Mouse (Mus musculus) T-helper 2 cell (primary cell): Measurements from ENCODE around the gene Arf3.
"Not testable (repeated sequence)": the region's sequence is repeated elsewhere in the genome, so short reads cannot be mapped to it uniquely, and the experiment has no call there.

Source experiments
- in situ Hi-C: fragments of 300-600 bp; cut with MboI, MseI; formaldehyde crosslinking; loops from one replicate; pipeline ENCODE4 v1.15.1; 2025; ENCODE audit warnings: high pct_unique_total_duplicates

Arf3 gene

DNA sequence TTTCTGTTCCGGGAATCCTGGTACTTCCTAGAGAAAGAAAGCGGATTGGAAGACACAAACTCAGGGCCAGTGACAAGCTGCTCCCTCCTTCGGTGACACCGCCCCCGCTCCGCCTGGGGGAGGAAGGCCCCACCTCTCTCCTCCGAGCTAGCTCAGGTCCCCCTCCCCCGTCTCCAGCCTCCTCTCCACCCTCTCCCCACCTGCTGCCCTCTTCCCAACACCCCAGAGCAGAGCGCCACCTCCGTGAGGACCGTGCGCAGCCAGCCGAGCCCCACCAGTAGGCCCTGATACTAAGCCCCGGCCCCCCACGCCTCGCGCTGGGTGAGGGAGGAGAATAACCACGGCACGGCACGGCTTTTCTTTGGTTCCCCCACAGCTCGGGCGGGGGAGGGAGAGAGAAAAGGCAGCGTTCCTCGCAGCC, 803 bp downstream of the Arf3 start:
- in situ Hi-C loops, result no loop called here

DNA sequence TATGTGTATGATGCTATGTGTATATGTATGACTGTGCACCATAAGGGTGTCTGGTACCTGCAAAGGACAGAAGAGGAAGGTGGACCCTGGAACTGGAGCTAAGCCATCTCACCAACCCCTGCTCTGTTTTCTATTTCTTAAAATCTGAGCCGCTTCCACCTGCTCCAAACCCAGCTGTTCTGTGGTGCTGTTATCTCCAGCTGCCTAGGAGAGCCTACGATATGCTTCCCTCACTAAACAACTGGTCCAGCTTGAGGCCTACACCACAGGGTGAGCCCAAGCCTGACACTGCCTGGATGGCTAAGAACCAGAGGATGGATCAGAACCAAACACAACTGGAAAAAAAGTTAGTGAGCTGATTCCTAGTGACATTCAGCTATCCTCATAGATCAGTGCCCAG, 8.9 kb downstream of the Arf3 start:
- in situ Hi-C loops, result no loop called here

DNA sequence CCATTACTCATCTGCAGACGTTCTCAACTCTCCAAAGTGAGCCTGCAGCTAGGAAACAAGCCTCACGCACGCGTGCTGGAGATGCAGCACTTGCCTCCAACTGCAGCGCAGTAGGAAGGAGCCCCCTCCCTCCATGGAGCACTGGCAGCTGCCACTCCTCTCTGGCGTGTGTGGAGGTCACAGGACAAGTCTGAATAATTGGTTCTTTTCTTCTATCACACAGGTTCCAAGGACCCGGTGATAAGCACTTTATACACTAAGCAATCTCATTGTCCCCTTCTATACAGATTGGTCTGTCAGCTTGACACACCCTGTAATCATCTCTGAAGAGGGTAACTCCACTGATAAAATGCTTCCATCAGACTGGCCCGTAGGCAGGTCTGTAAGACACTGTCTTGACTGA, 10.0 kb downstream of the Arf3 start:
- in situ Hi-C loops, result no loop called here

DNA sequence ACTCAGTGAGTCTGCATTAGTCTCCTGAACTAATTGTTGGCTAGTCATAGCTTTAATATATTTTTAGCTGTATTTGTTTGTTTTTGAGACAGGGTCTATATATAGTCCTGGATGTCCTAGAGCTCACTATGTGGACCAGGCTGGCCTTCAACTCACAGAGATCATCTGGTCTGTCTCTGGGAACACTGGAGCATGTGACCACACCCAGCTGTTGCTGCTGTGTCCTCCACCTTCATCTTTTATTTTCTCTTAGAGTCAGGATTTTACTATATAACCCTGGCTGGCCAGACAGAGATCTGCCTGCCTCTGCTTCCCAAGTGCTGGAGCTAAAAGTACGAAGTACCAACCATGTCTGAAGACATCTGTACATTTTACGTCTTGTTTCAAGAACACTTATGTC, 13.9 kb downstream of the Arf3 start:
- in situ Hi-C loops, result no loop called here

DNA sequence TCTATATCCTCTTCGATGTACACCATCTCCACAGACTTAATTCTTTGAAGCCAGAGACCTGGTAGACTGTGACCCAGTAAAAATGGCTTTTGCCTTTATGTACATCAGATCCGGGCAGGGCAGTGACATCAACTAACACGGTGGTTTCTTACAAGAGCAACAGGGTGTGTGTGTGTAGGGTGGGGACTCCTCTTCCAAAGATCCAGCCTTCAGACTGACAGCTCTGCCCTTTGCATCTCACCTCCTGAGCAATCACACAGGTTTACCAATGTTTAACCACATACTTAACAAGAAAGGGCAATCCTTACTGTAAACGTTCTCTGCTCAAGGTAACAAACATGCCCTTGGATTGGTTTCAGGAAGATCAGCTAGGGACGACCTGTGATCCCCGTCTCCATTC, 15.7 kb downstream of the Arf3 start:
- in situ Hi-C loops, result no loop called here

DNA sequence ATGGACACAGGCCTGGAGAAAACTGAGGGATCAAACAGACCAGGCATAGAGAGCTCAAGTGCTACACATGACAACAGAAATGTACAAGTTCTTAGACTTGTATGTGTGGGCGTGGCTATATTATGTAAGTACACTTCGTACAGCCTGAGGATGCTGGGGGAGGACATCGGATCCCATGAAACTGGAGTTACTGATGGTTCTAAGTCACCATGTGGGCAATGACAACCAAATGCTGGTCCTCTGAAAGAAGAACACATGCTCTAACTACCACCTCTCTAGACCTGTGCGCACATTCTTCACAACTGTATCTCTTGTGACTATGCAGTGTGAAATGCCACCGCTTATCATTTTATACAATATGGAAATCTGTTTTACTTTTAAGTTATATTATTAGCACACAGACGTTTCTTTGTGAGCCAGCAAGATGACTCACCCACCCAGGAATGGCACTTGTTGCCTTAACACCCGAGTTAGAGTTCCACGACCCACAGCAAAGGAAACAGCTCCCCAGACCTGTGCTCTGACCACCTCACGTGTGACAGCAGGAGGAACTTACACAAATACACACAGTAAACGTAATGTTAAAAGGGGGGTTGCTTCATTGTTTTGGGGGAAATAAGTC, 16.6 kb downstream of the Arf3 start:
- in situ Hi-C loops, result no loop called here

DNA sequence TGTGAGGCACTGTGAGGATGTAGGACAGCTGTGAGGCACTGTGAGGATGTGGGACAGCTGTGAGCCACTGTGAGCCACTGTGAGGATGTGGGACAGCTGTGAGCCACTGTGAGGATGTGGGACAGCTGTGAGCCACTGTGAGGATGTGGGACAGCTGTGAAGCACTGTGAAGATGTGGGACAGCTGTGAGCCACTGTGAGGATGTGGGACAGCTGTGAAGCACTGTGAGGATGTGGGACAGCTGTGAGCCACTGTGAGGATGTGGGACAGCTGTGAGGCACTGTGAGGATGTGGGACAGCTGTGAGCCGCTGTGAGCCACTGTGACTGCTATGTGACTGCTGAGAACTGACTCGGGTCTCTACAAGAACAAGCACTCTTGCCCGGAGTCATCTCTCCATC, 19.2 kb downstream of the Arf3 start:
- in situ Hi-C loops, result not testable (repeated sequence)

DNA sequence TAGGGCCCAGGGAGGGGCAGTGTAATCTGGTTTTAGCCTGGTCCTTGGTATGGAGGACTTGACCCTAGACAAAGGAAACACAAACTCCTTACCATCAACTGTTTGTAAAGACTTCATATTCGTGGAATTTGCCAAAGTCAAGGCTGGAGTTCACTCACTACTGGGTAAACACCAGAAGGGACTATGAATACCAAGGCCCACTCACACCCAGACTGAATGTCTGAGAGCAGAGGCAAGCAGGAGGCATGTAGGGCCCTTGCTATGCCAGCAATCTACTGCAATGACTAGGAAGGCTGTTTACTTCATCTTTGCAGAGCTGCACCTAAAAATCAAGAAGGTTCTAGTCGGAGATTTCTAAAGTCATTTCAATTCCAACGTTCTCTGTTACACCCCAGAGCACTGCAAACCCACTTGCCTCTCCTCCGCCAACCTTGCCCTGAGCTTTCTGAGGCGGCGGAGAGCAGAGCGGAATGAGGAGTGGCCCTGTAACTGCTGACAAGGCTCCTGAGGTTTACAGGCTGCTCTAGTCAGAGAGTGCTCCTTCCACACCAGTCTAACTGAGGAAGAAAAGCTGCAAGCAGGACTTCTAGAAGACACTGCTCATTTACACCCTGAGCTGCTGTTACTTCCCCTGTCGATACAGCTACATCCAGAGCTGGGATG, 20.1 kb downstream of the Arf3 start:
- in situ Hi-C loops, result no loop called here

DNA sequence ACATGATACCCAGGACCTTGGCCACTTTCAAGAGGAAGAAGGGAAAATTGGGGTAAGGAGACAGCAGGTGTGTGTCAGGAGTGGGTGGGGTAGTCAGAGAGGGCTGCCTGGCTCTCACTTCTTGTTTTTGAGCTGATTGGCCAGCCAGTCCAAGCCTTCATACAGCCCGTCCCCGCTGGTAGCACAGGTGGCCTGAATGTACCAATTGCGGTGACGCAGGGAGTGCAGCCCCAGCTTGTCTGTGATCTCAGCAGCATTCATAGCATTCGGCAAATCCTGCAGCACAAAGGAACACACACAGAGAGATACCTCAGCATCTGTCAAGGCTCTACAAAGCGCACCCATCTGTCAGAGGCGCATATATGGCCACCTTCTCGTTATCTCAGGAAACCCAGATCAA, 22.8 kb downstream of the Arf3 start:
- in situ Hi-C loops, result no loop called here

DNA sequence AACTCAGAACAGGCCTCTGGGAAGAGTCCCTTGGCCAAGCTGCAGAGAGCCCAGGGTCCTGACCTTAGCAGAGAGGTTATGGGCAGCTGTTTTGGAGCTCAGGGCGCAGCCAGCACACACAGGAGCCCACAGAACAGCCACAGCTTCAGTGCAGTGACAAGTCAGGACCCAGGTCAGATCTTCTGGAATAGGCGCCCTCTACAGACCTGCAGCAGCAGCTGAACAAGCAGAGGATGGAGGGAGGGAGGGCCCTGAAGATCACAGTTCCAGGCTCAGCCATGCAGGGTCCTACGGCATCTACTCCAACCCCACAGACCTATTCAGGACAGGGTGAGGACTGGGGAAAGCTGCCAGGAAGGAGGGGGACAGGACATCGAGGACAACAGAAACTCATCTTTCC, 24.2 kb downstream of the Arf3 start:
- in situ Hi-C loops, result loop anchor here (5.0 kb wide), 1 partner anchor 81 kb away; no protein-coding TSS in a partner anchor

DNA sequence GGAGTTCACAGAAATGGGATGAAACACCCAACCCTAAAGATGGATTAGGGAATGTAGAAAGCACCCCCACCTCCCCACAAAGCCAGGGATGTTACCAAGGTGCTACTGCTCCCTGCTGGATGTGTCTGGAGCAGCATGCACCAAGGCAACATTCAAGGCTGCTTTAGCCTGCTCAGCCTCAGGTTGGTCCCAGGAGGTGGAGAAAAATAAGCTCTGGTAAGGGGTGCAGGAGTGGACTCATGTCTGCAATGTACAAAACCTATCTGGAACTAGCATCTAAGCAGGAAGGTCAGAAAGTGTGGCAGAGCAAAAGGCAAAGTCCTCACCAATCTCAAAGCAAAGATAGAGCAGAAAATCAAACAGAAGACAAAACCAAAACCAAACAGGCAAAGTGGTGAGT, 25.1 kb downstream of the Arf3 start:
- in situ Hi-C loops, result loop anchor here (5.0 kb wide), 1 partner anchor 81 kb away; no protein-coding TSS in a partner anchor

DNA sequence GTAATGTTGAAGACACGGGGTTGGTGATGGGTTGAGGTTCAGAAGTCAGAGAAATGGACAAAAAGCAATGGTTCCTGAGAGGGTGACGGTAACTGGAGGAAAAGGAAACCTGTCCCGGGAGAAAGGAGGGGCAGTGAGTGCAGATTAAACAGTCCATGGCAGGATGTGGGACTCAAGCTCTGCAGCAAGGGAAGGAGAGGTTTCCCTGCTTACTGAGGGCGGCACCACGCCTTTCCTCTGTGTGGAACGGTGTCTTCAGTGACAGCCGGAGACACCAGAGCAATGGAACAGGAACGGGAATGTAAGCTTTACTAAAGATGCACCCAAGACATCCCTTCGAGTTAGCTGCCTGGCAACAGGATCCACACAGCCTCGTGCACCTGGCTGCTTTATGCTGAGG, 26.5 kb downstream of the Arf3 start:
- in situ Hi-C loops, result loop anchor here (5.0 kb wide), 1 partner anchor 79 kb away; no protein-coding TSS in a partner anchor

DNA sequence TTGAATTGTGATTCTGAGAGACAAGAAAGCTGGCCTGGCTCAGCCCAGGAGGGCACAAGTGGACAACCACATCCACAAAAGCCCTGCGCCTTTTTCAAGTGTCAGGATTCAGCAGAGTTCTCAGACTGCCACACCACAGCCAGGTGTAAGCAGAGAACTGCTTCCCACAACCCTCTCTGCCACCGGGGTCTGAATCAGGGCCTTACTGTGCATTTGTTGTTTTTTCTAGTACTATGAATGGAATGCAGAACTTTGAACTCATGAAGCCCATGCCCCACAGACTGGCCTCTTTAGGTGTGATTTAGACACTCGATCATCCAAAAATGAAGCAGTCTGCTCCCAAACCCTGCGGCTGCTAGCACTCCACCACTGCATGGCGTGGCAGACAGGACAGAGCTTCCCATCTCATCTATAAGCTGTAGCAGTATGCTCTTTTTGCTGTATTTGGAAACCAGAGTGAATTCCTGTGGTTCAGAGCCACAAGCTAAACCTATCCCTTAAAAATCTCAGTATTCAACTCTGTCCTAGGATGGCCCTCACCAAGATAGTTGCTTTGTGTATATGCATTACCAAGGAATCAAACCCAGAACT, 28.9 kb downstream of the Arf3 start:
- in situ Hi-C loops, result no loop called here

DNA sequence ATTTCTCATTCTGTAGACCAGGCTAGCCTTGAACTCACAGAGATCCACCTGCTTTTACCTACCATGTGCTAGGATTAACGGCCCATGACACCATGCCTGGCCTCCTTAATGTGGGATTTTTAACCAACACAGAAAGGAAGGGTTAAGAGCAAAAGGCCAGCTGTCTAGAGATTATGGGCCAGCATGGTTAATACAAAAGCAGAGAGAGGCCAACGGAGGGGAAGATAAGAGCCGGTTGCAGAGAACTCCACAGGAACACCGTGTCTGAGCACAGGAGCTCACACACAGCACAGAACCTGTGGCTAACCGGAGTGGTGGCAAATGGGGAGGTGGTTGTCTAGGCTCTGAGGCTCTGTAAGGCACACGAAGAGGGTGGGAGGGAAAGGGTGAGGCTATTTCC, 29.6 kb downstream of the Arf3 start:
- in situ Hi-C loops, result no loop called here

DNA sequence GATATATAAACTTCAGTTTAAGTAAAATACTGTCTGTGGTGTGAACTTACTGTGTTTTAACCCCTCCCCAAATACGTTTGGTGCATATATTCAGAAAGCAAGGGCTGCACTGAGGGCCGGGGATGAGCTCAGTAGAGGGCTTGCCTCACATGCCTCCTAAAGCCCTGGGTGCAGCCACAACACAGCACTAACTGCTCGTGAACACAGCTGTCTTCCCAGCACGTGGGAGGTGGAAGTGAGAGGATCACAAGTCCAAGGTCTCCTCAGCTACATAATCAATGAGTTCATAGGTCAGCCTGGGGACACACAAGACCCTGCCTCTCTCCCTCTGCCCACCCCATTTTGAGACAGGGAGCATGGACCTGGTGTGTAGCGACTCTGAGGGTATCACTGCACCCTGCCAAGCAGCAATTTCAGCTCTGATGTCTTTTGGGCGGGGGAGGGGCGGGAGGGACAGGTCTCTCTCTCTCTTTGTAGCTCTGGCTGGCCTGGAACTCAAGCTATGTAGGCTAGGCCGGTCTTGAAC, 30.9 kb downstream of the Arf3 start:
- in situ Hi-C loops, result no loop called here

DNA sequence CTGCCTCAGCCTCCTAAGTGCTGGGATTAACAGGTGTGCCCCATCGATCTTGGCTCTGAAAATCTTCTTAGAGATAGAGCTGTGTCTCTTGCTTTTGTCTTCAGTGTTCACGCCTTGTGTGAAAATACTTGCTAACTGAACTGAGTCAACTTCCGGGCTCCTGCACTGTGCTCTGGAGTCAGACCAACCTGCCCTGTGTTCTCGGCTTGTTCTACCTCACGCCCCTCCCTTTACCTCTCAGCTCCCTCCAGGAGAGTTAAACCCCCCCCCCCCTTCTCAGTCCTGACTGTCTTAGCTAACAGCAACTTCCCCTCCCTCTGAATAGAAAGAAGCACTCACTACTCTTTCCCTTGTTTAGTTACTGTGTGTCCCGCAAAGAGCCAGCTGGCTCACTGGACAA, 32.2 kb downstream of the Arf3 start:
- in situ Hi-C loops, result no loop called here

DNA sequence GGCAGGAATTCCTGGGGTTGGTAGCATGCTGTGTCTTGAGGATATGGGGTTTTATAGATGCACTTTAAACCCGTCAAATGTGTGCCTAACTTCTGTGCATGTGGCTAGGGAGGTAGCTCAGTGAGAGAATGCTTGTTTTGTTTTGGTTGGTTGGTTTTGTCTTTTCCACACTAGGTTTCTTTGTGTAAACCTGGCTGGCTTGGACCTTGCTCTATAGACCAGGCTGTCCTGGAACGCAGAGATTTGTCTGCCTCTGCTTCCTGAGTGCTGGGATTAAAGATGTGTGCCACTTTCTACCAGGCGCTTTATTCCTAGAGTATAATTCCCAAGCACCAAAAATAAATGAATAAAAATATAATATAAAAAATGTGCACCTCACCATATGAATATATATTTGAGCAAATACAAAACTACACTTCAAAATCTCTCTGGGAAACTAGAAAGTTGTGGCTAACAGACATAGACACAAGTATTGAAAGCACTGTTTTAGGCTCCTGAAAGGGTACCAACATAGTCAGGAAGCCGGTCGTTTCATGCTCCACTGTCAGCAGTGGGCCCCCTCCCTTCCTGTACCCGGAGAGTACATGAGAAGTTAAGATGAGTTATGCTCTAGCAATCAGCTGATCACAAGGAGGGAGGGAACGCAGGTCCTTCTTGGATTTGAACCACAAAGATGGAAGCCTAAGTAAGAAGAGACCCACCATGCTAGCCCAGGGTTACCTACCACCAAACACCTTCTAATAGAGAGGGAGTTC, 33.0 kb downstream of the Arf3 start:
- in situ Hi-C loops, result no loop called here

DNA sequence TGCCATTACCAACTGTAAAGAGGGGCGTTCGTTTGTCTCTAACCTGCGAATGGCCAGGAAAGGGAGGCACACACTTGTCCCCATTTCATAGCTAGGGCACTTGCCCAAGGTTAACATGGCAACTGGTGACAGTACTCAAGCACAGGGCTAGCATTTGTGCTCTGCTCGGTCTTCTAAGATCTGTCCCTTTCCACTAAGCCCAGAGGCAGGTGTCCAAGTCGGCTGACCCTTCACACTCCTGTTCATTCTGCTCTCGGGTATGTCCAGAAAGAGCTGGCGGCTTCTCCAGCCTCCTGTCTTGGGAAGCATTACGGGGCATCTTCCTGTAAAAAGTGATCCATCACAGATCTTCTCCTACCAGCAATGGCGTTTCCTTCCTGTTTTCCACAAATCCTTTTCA, 34.6 kb downstream of the Arf3 start:
- in situ Hi-C loops, result no loop called here

DNA sequence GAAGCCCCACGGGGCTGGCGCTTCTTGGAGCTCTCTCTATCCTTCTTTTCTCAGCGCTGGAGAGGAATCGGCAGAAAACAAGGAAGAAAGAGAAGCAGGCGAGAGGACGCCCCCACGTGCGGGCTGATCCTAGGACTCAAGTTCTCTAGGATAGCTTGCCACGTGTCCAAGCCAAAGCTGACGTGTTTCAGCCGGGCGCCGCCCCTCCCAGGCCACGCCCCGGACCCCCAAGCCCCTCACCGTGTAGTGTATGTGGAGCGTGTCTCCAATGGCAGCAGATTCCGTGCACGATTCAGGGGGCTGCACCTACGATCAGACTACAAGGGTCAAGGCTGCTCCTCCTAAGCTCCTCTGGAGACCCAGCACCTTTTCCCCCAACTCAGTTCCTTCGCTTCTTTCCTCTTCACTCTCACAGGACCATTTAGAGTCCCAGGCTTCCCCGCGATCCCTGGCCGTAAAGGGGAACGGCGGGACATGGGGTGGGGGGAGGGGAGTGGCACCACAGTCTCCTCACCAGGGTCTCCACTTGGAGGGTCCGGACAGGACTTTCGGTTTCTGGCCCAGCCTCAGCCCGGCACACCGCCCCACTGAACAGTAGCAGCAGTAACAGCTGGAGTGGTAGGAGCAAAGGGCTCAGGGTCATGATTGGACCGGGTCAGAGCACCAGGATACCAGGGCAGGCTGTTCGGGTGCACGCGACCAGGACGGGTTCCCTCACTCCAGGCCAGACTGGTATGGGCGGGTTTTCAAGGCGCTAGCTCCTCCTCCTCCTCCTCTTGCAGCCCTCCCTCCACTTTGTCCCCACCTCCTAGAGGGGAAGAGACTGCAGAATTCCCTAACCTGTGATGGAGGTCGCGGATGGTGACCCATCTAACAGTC, 35.3 kb downstream of the Arf3 start, which contains the start of gene Fkbp11:
TSS of gene Fkbp11 (minus strand) at position 756 of the 879 bp plus-strand sequence.
- in situ Hi-C loops, result no loop called here

DNA sequence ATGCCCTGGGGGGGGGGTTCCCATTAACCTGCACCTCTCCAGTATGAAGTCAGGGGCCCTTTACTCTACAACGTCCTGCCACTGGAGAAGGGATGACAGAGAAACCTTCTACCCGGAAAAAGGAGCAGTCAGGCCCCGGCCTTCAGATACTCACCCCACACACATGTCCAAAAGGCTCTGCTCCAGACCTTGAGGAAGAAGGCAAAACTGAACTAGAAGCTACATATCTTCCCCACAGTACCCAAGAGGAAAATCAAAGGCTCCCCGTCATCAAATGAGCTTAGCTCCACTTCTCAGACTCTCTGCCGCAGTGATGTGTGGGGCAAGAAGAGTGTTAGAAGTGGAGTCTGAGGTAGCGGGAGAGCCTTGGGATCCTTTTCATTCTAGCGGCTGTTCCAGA, 36.3 kb downstream of the Arf3 start:
- in situ Hi-C loops, result no loop called here

DNA sequence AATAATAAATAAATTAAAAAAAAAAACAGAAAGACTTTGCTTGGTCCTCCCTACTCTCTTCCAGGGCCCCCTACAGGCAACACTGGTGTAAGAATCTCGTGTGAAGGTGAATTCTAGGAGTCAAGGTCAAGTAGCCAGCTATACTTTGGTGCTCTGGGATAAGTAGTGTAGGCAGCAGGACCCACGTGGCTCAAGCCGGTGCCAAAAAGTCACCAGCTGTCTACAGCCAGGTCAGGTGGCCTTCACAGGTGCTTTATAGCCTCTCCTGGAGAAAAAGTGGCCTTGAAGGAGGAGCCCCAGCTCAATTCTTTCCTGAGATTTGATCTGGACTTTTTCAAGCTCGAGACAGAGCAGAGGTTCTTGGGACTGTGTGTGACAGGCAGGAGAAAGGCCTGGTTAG, 36.9 kb downstream of the Arf3 start:
- in situ Hi-C loops, result no loop called here
